Mouse (Mus musculus): Measurements from ENCODE around the gene Cib1.

Cib1 gene

GRCm38 (mm10) chr7:80202961-80203360 lies 29.7 kb downstream of the Cib1 start:
- in situ Hi-C loops (cut with MboI; ENCODE audit: low sequenced_read_pairs): no loop called here

GRCm38 (mm10) chr7:80201888-80202540 lies 30.6 kb downstream of the Cib1 start:
- in situ Hi-C loops (cut with MboI; ENCODE audit: low sequenced_read_pairs): no loop called here

GRCm38 (mm10) chr7:80200963-80201539 lies 31.6 kb downstream of the Cib1 start:
- in situ Hi-C loops (cut with MboI; ENCODE audit: low sequenced_read_pairs): no loop called here

GRCm38 (mm10) chr7:80200588-80200945 lies 32.0 kb downstream of the Cib1 start:
- in situ Hi-C loops (cut with MboI; ENCODE audit: low sequenced_read_pairs): no loop called here

- in situ Hi-C loops (cut with MboI; ENCODE audit: low sequenced_read_pairs): no loop called here
Measured at GRCm38 (mm10) chr7:80199851-80200587, 32.6 kb downstream of the Cib1 start.

- in situ Hi-C loops (cut with MboI; ENCODE audit: low sequenced_read_pairs): no loop called here
Measured at GRCm38 (mm10) chr7:80199286-80199685, 33.3 kb downstream of the Cib1 start.

- in situ Hi-C loops (cut with MboI; ENCODE audit: low sequenced_read_pairs): no loop called here
Measured at GRCm38 (mm10) chr7:80198863-80199262, 33.8 kb downstream of the Cib1 start.

GRCm38 (mm10) chr7:80197941-80198778 lies 34.5 kb downstream of the Cib1 start:
- in situ Hi-C loops (cut with MboI; ENCODE audit: low sequenced_read_pairs): no loop called here

- in situ Hi-C loops (cut with MboI; ENCODE audit: low sequenced_read_pairs): no loop called here
Measured at GRCm38 (mm10) chr7:80197371-80197770, 35.2 kb downstream of the Cib1 start.

- in situ Hi-C loops (cut with MboI; ENCODE audit: low sequenced_read_pairs): no loop called here
Measured at GRCm38 (mm10) chr7:80195576-80196263, 36.9 kb downstream of the Cib1 start.

GRCm38 (mm10) chr7:80195146-80195545 lies 37.5 kb downstream of the Cib1 start:
- in situ Hi-C loops (cut with MboI; ENCODE audit: low sequenced_read_pairs): no loop called here

- in situ Hi-C loops (cut with MboI; ENCODE audit: low sequenced_read_pairs): no loop called here
Measured at GRCm38 (mm10) chr7:80193941-80194739, 38.5 kb downstream of the Cib1 start.

GRCm38 (mm10) chr7:80192226-80193061 lies 40.2 kb downstream of the Cib1 start:
- in situ Hi-C loops (cut with MboI; ENCODE audit: low sequenced_read_pairs): no loop called here

GRCm38 (mm10) chr7:80191455-80191854 lies 41.2 kb downstream of the Cib1 start:
- in situ Hi-C loops (cut with MboI; ENCODE audit: low sequenced_read_pairs): no loop called here

- in situ Hi-C loops (cut with MboI; ENCODE audit: low sequenced_read_pairs): no loop called here
Measured at GRCm38 (mm10) chr7:80189147-80189933, 43.3 kb downstream of the Cib1 start.

- in situ Hi-C loops (cut with MboI; ENCODE audit: low sequenced_read_pairs): no loop called here
Measured at GRCm38 (mm10) chr7:80188579-80189125, 44.0 kb downstream of the Cib1 start.

- in situ Hi-C loops (cut with MboI; ENCODE audit: low sequenced_read_pairs): no loop called here
Measured at GRCm38 (mm10) chr7:80187501-80187900, 45.1 kb downstream of the Cib1 start.
